Mouse (Mus musculus): ENCODE measurements around the gene Slc10a4.

Gene Slc10a4

GRCm38 (mm10) chr5:73023801-73024200 is 17.1 kb downstream of the Slc10a4 start:
- DNase-seq, result no peak

GRCm38 (mm10) chr5:73028646-73029045 is 22.0 kb downstream of the Slc10a4 start:
- DNase-seq, result no peak

GRCm38 (mm10) chr5:73032481-73032880 is 25.8 kb downstream of the Slc10a4 start:
- DNase-seq, result no peak

GRCm38 (mm10) chr5:73044055-73044454 is 37.4 kb downstream of the Slc10a4 start:
- no peak for DNase-seq

- no peak for DNase-seq
These were observed 41.1 kb downstream of the Slc10a4 start for GRCm38 (mm10) chr5:73047651-73048245.

GRCm38 (mm10) chr5:73053933-73054332 is 47.2 kb downstream of the Slc10a4 start:
- DNase-seq, result no peak

- no peak for DNase-seq
These were observed 49.8 kb downstream of the Slc10a4 start for GRCm38 (mm10) chr5:73056457-73056856.

- no peak for DNase-seq
These were observed 50.3 kb downstream of the Slc10a4 start for GRCm38 (mm10) chr5:73056937-73057336.

GRCm38 (mm10) chr5:73061506-73062155 is 54.9 kb downstream of the Slc10a4 start:
- no peak for DNase-seq
